Mouse (Mus musculus) skeletal muscle tissue, adult 2 months (tissue): ENCODE measurements around the gene Ccr9.
A peak's percentile ranks its signal among the peaks of the same experiment; 100 is the strongest.
"Not testable (repeated sequence)": the region's sequence is repeated elsewhere in the genome, so short reads cannot be mapped to it uniquely, and the experiment has no call there.

ENCODE experiments used
- DNase-seq: peaks from one replicate; pipeline ENCODE4 v3.0.0-alpha.2; 2012; ENCODE audit warnings: low read depth, low spot score

Gene Ccr9

DNA sequence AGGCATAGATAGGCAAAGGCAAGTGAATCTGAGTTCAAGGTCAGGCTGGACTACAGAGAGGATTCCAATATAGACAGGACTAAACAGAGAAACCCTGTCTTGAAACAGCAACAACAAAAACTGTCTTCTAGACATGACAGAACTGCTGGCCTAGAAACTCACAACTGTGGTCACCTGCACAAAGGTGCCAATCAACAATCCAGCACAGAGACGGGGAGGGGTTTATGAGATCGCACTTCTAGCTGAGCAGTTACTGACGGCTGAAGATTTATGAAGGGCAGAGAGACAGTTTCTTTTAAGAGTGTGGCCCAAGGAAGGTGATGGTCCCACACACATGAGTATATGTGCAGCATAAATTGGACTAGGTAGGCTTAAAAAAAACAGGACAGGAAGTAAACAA is 38.1 kb downstream of the Ccr9 start:
- DNase-seq: no peak

GRCm38 (mm10) chr9:123717186-123718008 is 39.2 kb downstream of the Ccr9 start, which contains the start of gene Lztfl1:
Lztfl1 (minus strand) TSS chr9:123717697.
- peak; percentile 99 for DNase-seq

DNA sequence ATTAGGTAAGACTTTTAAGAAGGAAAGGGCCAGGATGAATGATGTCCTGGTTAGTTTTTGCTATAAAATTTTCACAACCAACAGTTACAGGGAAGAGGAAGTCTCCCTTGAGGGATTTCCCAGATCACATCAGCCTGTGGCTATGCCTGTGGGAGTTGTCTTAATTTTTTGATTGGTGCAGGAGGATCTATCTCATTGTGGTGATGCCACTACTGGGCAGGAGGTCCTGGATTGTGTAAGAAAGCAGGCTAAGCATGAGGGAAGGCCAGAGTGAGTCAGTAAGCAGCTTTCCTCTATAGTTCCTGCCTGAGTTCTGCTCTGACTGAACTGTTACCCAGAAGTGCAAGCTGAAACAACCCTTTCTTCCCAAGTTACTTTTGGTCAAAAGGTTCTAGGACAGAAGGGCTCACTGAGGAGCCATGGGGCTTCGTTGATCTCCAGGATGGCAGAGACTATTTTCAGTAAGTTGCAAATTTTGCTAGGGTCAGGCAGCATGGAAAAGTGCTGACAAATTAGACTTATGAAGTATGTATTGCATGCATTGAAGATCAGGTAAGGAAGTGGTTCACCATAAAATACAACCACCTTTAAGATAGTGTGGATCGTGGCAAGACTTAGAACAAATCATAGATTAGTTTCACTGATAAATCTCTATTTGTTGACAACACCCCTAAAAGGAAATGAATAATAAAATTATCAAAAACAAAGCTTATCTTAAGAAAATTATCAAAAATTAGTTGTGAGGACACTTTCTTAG is 44.7 kb downstream of the Ccr9 start:
- no peak for DNase-seq

DNA sequence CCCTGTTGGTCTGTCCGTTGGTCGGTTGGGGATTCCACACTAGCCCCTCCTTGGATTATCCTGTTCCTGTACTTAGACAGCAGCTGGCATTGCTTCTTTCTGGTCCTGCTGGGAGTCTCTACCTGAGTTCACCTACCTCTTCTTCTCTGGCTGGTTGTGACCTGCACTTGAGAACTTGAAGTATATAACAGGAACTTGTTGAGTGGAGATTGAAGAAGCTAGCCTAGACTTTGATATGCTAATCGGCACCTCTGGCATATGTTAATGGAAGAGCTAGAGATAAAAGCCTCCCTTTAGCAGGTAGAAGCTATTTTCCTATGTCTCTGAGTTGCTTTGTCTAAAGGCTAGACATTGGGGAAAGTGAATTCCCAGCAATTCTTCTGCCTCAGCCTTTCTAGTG is 53.0 kb downstream of the Ccr9 start:
- DNase-seq: no peak

GRCm38 (mm10) chr9:123734133-123734532 is 55.9 kb downstream of the Ccr9 start:
- no peak for DNase-seq

- DNase-seq: no peak
These were observed 62.6 kb downstream of the Ccr9 start for GRCm38 (mm10) chr9:123740799-123741198.

GRCm38 (mm10) chr9:123749687-123750086 is 71.4 kb downstream of the Ccr9 start:
- not testable (repeated sequence) for DNase-seq

DNA sequence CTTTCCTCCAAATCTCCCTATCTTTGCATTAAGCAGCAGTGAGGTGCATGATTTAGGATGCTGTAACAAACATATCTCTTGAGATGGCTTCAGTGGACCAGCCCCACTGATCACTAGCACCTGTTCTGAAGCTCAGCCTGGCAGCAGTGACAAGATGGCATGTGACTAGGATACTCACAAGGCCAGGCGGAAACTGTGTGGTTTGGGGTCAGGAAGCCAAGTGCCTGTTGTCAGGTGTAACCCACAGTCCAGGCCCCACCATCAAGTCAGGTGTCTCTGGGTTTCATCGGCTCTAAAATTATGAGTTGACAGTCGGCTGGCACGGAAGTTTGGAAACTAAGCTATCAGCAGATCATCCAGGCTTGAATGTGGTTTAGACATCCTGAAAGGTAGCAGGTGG is 76.1 kb downstream of the Ccr9 start:
- DNase-seq: peak; percentile 24

GRCm38 (mm10) chr9:123756752-123757151 is 78.5 kb downstream of the Ccr9 start:
- no peak for DNase-seq

DNA sequence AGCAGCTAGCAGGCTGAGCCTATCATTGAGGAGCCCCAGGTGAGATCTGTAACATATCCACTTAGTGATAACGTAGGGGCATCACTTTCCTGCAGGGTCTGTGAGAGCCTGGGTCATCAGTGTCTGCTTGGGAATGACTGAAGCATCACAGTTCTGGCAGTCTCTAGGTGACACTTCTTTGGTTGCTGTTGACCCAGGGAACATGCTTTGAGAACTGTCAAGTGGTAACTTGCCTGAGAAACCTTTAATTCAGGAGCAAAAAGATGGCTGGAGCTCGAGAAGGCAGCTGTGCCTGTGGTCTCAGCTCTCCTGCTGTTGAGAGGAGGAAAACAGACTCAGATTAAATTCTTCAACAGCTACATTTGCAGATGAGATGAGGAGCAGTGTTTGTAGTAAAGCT is 79.1 kb downstream of the Ccr9 start:
- DNase-seq: no peak

GRCm38 (mm10) chr9:123758156-123758555 is 79.9 kb downstream of the Ccr9 start:
- peak; percentile 50 for DNase-seq

DNA sequence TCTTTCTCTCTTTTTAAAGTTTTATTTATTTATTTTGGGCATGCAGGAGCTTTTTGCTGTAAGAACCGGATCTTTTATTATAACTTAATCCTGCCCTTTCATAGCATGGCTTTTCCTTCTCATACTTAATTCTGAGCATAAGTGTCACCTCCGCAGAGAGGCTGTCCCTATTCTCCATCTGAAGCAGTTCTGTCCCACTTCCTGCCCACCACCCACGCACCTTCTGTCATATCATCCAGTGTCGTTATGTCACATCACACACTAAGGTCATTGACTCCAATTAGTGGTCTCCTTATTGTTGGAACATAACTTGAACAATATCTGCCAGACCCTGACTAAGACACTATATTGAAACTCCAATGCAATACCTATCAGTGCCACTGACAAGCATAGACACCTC is 80.4 kb downstream of the Ccr9 start:
- DNase-seq: no peak

DNA sequence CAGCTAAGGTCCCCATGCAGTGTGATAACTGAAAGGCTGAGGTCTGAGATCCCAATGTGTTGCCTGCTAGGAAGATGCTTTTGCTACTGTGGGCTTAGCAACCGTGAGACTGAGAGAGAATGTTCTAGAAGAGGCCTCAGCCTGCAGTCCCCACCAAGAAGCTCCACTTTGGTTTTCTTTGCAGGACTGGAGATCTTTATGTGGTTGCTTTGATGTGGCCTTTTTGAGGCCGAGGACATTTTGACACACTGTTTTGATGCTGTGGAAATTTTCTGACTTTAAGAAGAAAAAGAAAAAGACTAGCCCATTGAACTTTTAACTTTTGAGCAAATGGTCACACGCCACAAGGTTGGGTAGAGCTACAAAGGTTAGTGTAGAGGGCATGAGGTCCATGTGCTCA is 82.6 kb downstream of the Ccr9 start:
- DNase-seq: no peak

- DNase-seq: peak; percentile 70
These were observed 84.6 kb downstream of the Ccr9 start for GRCm38 (mm10) chr9:123762886-123763285.

DNA sequence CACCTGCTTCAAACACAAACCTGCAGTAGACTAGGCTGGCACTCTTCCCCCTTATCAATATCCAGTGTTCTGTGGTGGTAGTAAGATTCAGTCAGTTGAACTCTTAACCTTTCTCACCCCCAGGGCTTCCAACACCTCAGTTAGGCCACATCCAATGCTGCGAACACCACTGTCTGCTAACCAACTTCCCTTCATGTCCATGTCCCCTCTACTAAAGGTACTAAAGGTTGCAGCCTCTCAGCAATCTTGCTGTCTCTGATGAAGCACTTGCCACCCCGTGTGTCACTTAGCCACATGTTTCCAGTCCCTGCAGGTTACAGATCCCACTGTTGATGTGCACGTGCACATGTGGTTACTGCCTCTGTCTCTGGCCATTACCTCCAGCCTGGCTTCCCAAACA is 85.5 kb downstream of the Ccr9 start:
- no peak for DNase-seq

GRCm38 (mm10) chr9:123766996-123767395 is 88.8 kb downstream of the Ccr9 start:
- no peak for DNase-seq

- no peak for DNase-seq
These were observed 90.2 kb downstream of the Ccr9 start for GRCm38 (mm10) chr9:123768443-123768842.

- DNase-seq: no peak
These were observed 91.3 kb downstream of the Ccr9 start for GRCm38 (mm10) chr9:123769532-123769931.

- DNase-seq: not testable (repeated sequence)
These were observed 95.1 kb downstream of the Ccr9 start for GRCm38 (mm10) chr9:123773299-123773698.

DNA sequence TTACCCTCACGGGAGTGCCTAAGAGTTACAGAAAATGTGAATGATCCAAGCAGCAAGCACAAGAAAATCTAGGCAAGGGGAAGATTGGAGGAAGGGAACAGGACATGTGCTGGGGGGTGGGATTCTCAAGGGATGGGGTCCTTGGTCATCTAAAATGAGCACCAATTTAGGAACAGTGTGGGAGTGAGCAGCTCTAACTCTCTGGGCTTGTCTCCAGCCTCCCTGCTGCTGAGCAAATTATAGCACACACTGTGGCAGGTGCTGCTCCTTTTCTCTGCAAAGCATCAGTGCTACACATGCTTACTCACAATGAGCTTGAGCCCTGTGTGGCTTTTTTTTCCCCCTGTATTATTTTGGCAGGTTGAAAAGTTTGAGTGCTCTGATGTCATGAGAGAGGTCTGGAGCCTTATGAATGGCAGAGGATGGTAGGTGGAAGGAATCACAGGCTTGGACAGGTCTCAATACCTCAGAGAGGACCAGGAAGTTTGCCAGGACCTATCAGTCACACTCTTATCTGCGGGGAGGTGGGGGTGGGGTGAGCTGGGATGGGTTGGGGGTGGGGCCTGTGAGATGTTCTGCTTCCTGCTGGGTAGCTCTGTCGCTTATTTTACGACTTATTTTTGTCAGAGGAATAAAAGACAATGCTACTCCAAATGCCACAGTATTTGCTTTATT is 110.8 kb downstream of the Ccr9 start:
- no peak for DNase-seq

DNA sequence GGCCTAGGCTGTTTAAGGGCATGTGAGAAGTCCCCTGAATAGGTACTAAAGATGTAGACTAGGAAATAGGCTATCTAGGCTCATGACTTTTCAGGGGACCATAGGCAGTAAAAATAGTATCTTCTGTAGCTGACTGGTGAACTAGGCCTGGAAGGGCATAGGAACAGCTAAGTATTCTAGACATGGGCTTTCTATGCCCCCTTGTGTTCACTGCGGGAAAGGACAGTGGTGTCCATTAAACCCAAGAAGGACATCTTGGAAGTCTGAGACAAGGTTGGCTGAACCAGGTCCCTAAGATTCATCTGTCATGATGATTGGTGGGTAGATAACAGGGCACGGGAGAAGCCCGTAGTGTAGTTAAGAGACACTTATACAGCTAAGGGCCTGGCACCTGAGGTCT is 117.9 kb downstream of the Ccr9 start:
- peak; percentile 30 for DNase-seq

- DNase-seq: no peak
These were observed 123.3 kb downstream of the Ccr9 start for GRCm38 (mm10) chr9:123801527-123801926.
